ENCODE assay signal across 14 mouse cellular contexts in the genomic region with DNA sequence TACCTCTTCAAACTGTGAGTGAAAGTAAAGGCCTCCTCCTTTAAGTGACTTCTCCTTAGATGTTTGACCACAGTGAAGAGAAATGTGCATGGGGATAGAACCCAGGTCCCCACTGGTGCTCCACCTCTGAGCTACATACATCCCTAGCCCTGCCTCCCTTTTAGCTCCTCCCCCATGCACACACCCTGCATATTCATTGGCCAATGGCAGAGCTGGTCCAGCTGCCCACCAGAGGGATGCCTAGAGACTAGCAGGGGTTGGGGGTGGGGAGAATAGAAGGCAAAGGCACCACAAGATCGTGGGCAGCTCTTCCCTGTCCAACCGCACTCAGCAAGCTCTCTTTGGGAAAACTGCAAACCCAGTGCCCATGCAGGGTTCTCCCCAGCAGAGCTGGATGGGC.
DNase-seq lines count a peak whose midpoint lies in the region; ATAC-seq lines count a peak whose summit lies in the region.
"Had no signal": no experiment of that assay in that cellular context is flagged by ENCODE, and none has a peak within 500 bp of the region (broad histone marks: within the 10 kb centered on the region; RNA-seq: fewer than 3 reads in every experiment).

No protein-coding gene starts in this region.

- H3K4me1 ChIP-seq in forebrain, embryonic 10.5 days: peaks cover 22% of the 10 kb centered on the region
- peaks cover 5% of the 10 kb centered on the region; the same call in 1 of the 2 replicates for H3K4me1 ChIP-seq in forebrain, embryonic 11.5 days (replicated peaks; ENCODE audit: control insufficient read depth, insufficient read depth, low read length)
- H3K4me1 ChIP-seq in heart, embryonic 16.5 days (ENCODE audit: control insufficient read depth, insufficient read depth, low read length): peaks cover 26% of the 10 kb centered on the region
- peaks cover 23% of the 10 kb centered on the region for H3K4me1 ChIP-seq in lung, embryonic 15.5 days
- peaks cover 20% of the 10 kb centered on the region for H3K4me1 ChIP-seq in stomach, embryonic 14.5 days (ENCODE audit: control insufficient read depth, insufficient read depth, low read length)

- intact Hi-C loops in heart, postnatal 36 days (cut with DNase I): no loop called here

- WGBS in forebrain, embryonic 10.5 days: 82% methylated on average over 2 of the region's 2 CpGs
- WGBS in forebrain, embryonic 11.5 days: 86% methylated on average over 2 of the region's 2 CpGs
- 66% methylated on average over 2 of the region's 2 CpGs for WGBS in heart, embryonic 16.5 days
- WGBS in lung, embryonic 15.5 days: 53% methylated on average over 2 of the region's 2 CpGs
- 55% methylated on average over 2 of the region's 2 CpGs for WGBS in stomach, embryonic 14.5 days

- DNase-seq in forebrain, embryonic 10.5 days (ENCODE audit: extremely low spot score, low spot score): no peak
- DNase-seq in forebrain, embryonic 11.5 days (ENCODE audit: low spot score): no peak
- no peak for DNase-seq in heart, postnatal 36 days
- DNase-seq in lung, postnatal 10 days: no peak
- no peak for DNase-seq in left cerebral cortex, adult 8-10 months (ENCODE audit: low spot score in 2 of 2)
- DNase-seq: cerebellum, adult 2 months had no signal

- no peak overlapping the region for H3K4me3 ChIP-seq in forebrain, embryonic 10.5 days
- no peak overlapping the region for H3K4me3 ChIP-seq in forebrain, embryonic 11.5 days (ENCODE audit: low read depth, low read length)
- H3K4me3 ChIP-seq in heart, embryonic 16.5 days (ENCODE audit: low read length): no peak overlapping the region
- no peak overlapping the region for H3K4me3 ChIP-seq in lung, embryonic 15.5 days
- H3K4me3 ChIP-seq in stomach, embryonic 14.5 days (ENCODE audit: low read depth, low read length): no peak overlapping the region
- H3K4me3 ChIP-seq: layer of hippocampus, adult 2 months; neural tube, embryonic 12.5 days had no signal

- peaks cover 19% of the 10 kb centered on the region for H3K36me3 ChIP-seq in forebrain, embryonic 10.5 days (replicated peaks)
- no peaks in the 10 kb centered on the region for H3K36me3 ChIP-seq in forebrain, embryonic 11.5 days (ENCODE audit: control insufficient read depth, insufficient read depth, low read length)
- H3K36me3 ChIP-seq in heart, embryonic 16.5 days (ENCODE audit: control insufficient read depth, insufficient read depth): peaks cover 3% of the 10 kb centered on the region; the same call in 1 of the 2 replicates
- peaks cover 3% of the 10 kb centered on the region; the same call in 1 of the 2 replicates for H3K36me3 ChIP-seq in lung, embryonic 15.5 days
- H3K36me3 ChIP-seq in stomach, embryonic 14.5 days (ENCODE audit: control insufficient read depth, insufficient read depth, low read length): no peaks in the 10 kb centered on the region

- H3K27ac ChIP-seq in forebrain, embryonic 10.5 days: peak overlapping the region; percentile 20
- H3K27ac ChIP-seq in forebrain, embryonic 11.5 days (ENCODE audit: low read depth, low read length): no peak overlapping the region
- H3K27ac ChIP-seq in heart, embryonic 16.5 days (ENCODE audit: low read length): peak overlapping the region; percentile 95
- peak overlapping the region; percentile 65 for H3K27ac ChIP-seq in lung, embryonic 15.5 days
- H3K27ac ChIP-seq in stomach, embryonic 14.5 days (ENCODE audit: low read length): peak overlapping the region; percentile 85; the same call in 1 of the 2 replicates
- H3K27ac ChIP-seq: layer of hippocampus, adult 2 months; macrophage; neural tube, embryonic 12.5 days had no signal

- no peak overlapping the region for H3K4me2 ChIP-seq in forebrain, embryonic 11.5 days (ENCODE audit: low read depth, low read length, severe bottlenecking)
- no peak overlapping the region for H3K4me2 ChIP-seq in heart, embryonic 16.5 days (ENCODE audit: low read depth, low read length)
- no peak overlapping the region for H3K4me2 ChIP-seq in lung, embryonic 15.5 days
- H3K4me2 ChIP-seq in stomach, embryonic 14.5 days (replicated peaks; ENCODE audit: low read depth, low read length): no peak overlapping the region
- H3K4me2 ChIP-seq: neural tube, embryonic 12.5 days had no signal

- H3K9me3 ChIP-seq in forebrain, embryonic 10.5 days: peaks cover 4% of the 10 kb centered on the region
- no peaks in the 10 kb centered on the region for H3K9me3 ChIP-seq in forebrain, embryonic 11.5 days (ENCODE audit: control insufficient read depth, low read length)
- 0 out of 2 replicates have a peak, but pooled peaks cover 2% of the 10 kb centered on the region for H3K9me3 ChIP-seq in heart, embryonic 16.5 days (replicated peaks; ENCODE audit: control insufficient read depth, low read length)
- no peaks in the 10 kb centered on the region for H3K9me3 ChIP-seq in lung, embryonic 15.5 days
- no peaks in the 10 kb centered on the region for H3K9me3 ChIP-seq in stomach, embryonic 14.5 days (ENCODE audit: control insufficient read depth, low read depth, low read length)

- no peak for ATAC-seq in forebrain, embryonic 11.5 days (replicated peaks; ENCODE audit: low FRiP score)
- ATAC-seq in heart, embryonic 16.5 days (replicated peaks; ENCODE audit: extremely low read depth, insufficient read depth, low FRiP score): no peak
- peak; percentile 11; the same call in 1 of the 2 replicates for ATAC-seq in lung, embryonic 15.5 days (ENCODE audit: borderline replicate concordance, extremely low read depth, low FRiP score, low TSS enrichment)
- ATAC-seq in stomach, embryonic 14.5 days (ENCODE audit: insufficient number of reproducible peaks, insufficient read depth, low FRiP score, low read depth): no peak
- ATAC-seq: inflammation-experienced regulatory T-cells, adult 6 months; Patski had no signal

- no peaks in the 10 kb centered on the region for H3K27me3 ChIP-seq in forebrain, embryonic 10.5 days (ENCODE audit: poor library complexity, severe bottlenecking)
- no peaks in the 10 kb centered on the region for H3K27me3 ChIP-seq in forebrain, embryonic 11.5 days (ENCODE audit: control insufficient read depth, insufficient read depth, low read length)
- H3K27me3 ChIP-seq in heart, embryonic 16.5 days (ENCODE audit: control insufficient read depth, insufficient read depth, low read length): no peaks in the 10 kb centered on the region
- H3K27me3 ChIP-seq in lung, embryonic 15.5 days: no peaks in the 10 kb centered on the region; the same call in 1 of the 2 replicates
- no peaks in the 10 kb centered on the region for H3K27me3 ChIP-seq in stomach, embryonic 14.5 days (ENCODE audit: control insufficient read depth, insufficient read depth, low read length)
- H3K27me3 ChIP-seq: neural tube, embryonic 12.5 days; Patski had no signal

- no peak overlapping the region for H3K9ac ChIP-seq in forebrain, embryonic 11.5 days (ENCODE audit: low read length)
- H3K9ac ChIP-seq in heart, embryonic 16.5 days (ENCODE audit: low read length): peak overlapping the region; percentile 1; the same call in 1 of the 2 replicates
- H3K9ac ChIP-seq in lung, embryonic 15.5 days: no peak overlapping the region
- H3K9ac ChIP-seq in stomach, embryonic 14.5 days (replicated peaks; ENCODE audit: low read depth, low read length): no peak overlapping the region
- H3K9ac ChIP-seq: neural tube, embryonic 12.5 days had no signal
